Mouse (Mus musculus): ENCODE results near the gene Ikzf2.

Gene Ikzf2

DNA sequence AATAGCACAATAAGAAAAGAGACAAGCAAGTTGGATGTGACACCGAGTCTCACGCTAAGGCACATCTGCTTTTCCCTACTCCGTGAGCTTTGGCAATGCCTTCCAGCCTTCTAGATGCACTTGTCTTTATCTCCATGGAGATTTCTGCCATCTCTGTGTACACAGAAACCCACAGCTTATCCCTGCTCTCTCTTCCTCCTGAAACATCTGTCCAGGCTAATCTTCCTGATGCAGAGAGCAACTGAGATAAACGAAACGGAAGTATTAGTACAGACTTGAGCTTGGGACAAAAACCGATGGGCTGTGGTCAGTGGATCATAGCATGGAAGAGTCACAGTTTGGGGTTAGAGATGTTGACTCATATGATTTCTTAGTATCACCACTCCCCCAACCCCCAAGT, 179.5 kb downstream of the Ikzf2 start:
- CTCF ChIA-PET: no interaction called here

DNA sequence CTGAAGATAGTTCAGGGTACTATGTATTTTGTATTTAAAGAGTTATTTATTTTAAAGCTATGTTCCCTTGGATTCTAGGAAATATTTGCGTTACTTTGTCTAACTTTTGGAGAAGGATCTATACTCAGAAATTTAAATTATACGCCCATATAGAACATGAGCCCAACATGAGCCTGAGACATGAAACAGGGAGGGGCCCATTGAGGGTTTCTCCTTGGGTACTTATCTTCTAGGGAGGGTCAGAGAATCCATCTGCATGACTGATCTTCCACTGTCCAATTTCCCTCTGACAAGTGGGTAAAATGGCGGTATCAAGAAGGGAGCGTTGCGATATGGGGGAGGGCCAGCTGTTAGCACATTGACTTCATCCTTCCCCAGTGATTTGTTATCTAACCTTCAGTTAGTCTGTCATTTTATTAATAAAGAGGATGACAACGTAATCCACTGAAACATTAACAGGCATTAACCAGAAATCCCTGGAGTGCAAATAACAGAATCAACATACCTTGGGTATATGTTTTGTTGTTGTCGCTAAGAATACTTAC, 180.4 kb downstream of the Ikzf2 start:
- CTCF ChIA-PET: no interaction called here

DNA sequence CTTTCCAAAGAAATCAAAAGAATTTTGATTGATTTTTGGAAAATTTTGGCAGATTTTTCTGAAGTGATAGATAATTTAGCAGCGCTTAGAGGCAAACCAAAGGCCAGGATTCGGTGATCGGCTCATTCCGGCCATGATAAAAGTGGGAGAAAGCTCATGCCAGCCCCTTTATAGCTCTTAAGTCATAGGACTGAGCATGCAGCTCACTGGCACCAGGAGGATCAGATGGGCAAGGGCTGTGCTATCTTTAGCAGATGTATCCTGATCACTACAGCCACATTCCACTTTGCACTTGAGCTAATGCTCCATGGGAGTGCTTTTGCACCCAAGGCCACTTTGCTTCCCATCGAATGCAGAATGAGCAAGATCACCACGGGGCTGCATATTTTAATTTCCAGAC, 181.0 kb downstream of the Ikzf2 start:
- CTCF ChIA-PET: no interaction called here

DNA sequence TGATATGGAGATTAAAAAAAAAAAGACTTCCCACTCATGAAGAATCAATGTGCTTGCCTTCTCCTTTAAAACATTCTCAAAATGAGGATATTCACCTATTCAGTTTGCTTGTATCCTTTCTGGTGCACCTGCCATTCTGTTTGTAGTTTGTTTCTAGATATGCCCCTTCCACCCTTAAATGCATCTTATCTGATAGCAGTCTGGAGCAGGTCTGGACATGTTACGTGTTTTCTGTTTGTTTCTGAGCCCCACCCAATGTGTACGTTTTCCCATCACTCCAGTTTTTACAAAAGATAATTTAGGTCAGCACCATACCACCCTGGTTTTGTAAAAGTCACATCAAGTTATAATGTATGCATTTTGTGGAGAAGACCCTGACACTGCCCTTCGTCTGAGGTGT, 186.7 kb downstream of the Ikzf2 start:
- CTCF ChIA-PET: no interaction called here

DNA sequence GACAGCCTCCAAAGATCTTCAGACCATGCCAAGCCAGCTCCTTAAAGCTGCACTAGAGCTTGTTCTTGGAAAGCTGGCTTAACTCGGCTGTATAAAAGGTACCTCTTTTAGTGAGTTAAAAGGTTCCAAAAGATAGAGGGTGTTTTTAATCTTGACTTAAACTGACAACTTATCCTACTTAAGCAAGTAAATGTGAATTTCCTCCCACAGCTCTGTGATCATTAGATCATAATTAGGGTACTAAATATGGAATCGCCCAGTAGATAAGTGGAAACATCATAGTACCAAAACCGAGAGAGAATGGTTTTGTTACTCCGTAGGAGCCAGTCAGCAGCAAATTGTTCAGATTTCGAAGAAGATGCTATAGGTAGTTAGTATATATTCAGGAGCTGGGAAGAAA, 187.4 kb downstream of the Ikzf2 start:
- CTCF ChIA-PET: no interaction called here

DNA sequence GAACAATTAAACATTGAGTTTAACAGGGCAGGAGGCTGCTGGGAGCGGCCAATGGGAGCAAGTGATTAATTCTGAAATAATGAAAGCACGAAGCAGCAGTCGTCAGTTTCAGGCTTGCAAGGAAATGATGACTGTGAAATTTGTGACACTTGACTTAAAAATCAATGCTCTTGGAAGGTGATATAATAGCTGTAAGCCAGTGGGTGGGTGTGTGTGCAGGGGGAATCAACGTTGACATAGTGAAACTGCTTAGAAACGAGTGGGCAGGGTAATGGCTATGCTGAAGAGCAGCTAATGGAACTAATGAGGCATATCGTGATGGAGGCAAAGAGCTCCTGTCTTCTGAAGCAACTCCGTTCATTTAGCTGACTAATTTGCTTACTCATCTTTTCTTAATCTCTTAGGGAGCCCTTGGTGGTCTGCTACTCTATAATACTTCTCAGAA, 188.2 kb downstream of the Ikzf2 start:
- CTCF ChIA-PET: no interaction called here

DNA sequence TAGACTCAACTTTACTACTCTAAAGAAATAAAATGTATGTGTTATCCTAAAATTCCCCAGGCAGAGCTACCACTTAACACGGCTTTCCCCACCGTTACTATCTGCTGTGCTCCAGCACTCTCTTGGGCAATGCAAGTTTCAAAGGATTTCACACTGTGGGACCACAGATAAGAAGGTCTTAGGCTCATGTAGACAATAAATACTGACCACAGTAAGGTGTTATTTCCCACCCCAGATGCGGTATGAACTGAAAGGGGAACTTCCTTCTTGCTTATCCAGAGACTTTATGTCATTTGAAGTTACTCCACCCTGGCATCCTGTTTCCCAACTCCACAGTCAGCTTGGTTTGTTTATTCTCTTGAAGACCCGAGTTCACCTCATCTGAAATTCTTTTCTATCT, 191.0 kb downstream of the Ikzf2 start:
- CTCF ChIA-PET: no interaction called here

DNA sequence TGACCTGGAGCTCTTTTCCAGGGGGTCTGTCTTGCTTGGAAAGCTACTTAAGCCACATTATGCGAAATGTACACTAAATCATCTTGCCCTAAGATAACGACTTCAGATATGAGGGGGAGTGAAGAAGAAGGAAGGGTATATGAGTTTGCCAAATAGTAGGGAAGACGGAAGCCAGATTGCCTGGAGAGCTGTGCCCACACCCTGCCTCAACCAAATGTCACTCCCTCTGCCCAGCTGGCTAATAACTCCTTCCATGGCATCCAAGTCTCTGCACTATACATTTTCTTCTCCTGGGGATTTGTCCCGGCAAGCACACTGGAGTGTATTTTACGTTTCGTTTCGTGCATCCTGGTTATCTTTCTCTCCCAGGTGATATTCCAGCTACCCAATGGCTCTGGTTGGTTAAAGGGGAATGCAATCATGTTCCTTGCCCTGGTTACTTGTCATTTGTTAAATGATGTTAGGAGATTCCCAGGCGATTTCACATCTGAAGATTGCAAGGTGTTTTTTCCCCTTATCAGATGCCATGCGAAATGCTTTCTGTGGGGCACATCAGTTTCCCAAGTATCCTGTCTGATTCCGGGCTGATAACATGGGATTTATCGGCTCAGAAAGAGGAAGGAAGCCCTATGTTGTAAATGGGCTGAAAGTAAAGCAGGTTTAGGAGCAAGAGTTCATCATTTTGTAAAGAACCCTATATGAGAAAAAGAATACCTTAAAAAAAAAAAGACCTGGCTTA, 193.6 kb downstream of the Ikzf2 start:
- CTCF ChIA-PET: no interaction called here

DNA sequence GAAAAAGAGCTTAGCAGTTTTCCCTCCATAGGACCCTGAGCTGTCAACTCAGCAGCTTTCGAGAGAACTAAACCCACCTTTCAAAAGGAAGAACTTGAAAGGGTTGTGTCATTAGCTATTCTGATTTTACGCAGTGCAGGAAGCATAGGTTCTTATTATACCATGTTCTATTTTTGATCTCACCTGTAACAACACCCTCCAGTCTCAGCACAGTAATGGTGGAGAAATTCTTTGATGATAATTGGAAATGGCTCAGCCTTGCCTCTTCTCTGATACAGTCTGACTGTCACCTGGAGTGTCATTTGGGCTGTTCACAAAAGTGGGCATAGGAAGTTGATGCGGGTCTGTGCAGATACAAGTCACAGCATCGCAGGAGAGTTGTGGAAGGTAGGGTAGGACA, 195.0 kb downstream of the Ikzf2 start:
- CTCF ChIA-PET: no interaction called here

DNA sequence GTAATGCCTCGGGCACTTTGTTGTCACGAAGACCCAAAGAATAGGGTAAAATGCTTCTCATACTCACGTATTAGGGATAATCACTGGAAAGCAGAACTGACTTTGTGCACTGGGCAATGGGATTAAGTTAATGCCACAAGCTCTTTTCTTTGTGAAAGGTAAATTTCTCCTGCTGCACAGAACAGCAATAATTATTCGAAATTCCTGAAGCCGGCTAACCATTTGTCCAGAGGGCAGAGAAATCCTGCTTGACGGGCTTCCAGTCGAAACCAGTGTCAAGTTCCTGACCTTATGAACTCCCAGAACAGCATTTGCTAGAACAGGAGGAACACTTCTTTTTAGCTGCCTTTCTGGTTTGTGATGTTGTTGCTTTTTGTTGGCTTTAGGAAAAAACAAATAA, 198.0 kb downstream of the Ikzf2 start:
- CTCF ChIA-PET: interaction anchor here (0.6 kb wide), 1 partner anchor 782 kb away, joined by 5 read pairs; no protein-coding TSS in a partner anchor

DNA sequence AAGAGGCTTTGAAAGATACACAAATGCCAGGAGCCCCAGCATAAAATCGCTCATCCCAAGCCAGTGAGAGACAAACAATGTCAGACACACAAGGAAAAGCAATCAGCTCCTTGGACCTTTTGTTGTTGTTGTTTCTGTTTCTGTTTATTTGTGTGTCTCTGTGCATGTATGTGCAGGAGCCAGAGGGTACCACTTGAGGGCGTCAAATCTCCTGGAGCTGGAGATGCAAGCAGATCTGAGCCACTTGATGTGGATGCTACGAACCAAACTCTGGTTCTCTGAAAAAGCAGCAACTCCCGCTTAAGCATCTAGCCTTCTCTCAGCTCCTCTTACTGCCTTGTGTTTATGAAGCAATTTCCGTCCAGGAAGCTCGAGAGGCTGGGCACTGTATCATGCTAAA, 198.4 kb downstream of the Ikzf2 start:
- CTCF ChIA-PET: no interaction called here

Measured in spleen, embryonic (tissue).